Mouse (Mus musculus): Measurements from ENCODE around the gene Sdr39u1. TPM values are rescaled to one million over a fixed set of nuclear protein-coding genes. Genes with fewer than 3 reads are reported as not detected.
A peak's percentile ranks its signal among the peaks of the same experiment; 100 is the strongest.

Gene Sdr39u1
- total and polyA plus RNA-seq, 2 experiments from 2014 or later: 131 to 146 TPM

- 1% methylated on average over 4 of the region's 4 CpGs for WGBS
- peak; percentile 18; the same call in 1 of the 2 replicates for ATAC-seq (ENCODE audit: low FRiP score)
Observed at GRCm38 (mm10) chr14:55855101-55855561, 45.0 kb downstream of the Sdr39u1 start.

GRCm38 (mm10) chr14:55854406-55855100 is 45.5 kb downstream of the Sdr39u1 start:
- H3K36me3 ChIP-seq (ENCODE audit: insufficient read depth, low read length): no peaks in the 10 kb centered on the region
- H3K4me1 ChIP-seq (ENCODE audit: insufficient read depth, low read length): peaks cover 29% of the 10 kb centered on the region
- under 1% methylated on average over 9 of the region's 9 CpGs for WGBS
- H3K9me3 ChIP-seq (ENCODE audit: low read length): no peaks in the 10 kb centered on the region
- DNase-seq (ENCODE audit: low spot score) (peak; percentile 36), ATAC-seq (ENCODE audit: low FRiP score) (peak; percentile 22; the same call in 1 of the 2 replicates)
- TF ChIP-seq CTCF (IDR thresholded peaks at IDR 0.05): no peak
- peak overlapping the region; percentile 86 for H3K9ac ChIP-seq (replicated peaks; ENCODE audit: low read length, poor library complexity, severe bottlenecking)
- peak overlapping the region; percentile 87 for H3K4me2 ChIP-seq (ENCODE audit: low read depth, low read length, poor library complexity, severe bottlenecking)
- H3K4me3 ChIP-seq (ENCODE audit: low read depth, low read length): peak overlapping the region; percentile 62
- peak overlapping the region; percentile 83 for H3K27ac ChIP-seq (ENCODE audit: low read depth, low read length)
- H3K27me3 ChIP-seq (ENCODE audit: insufficient read depth, low read length): no peaks in the 10 kb centered on the region

More at GRCm38 (mm10) chr14:55855101-55855561, 45.0 kb downstream of the Sdr39u1 start:
- Histone ChIP-seq H3K4me2 (ENCODE audit: low read depth, low read length, poor library complexity, severe bottlenecking) (peak overlapping the region; percentile 87), H3K9me3 (ENCODE audit: low read length) (no peaks in the 10 kb centered on the region), H3K4me1 (ENCODE audit: insufficient read depth, low read length) (peaks cover 29% of the 10 kb centered on the region), H3K27ac (ENCODE audit: low read depth, low read length) (peak overlapping the region; percentile 83), H3K27me3 (ENCODE audit: insufficient read depth, low read length) (no peaks in the 10 kb centered on the region), H3K36me3 (ENCODE audit: insufficient read depth, low read length) (no peaks in the 10 kb centered on the region), H3K9ac (replicated peaks; ENCODE audit: low read length, poor library complexity, severe bottlenecking) (peak overlapping the region; percentile 86), H3K4me3 (ENCODE audit: low read depth, low read length) (peak overlapping the region; percentile 62)
- DNase-seq (ENCODE audit: low spot score): peak; percentile 59
- no peak for TF ChIP-seq CTCF (IDR thresholded peaks at IDR 0.05)

- Histone ChIP-seq H3K9ac (replicated peaks; ENCODE audit: low read length, poor library complexity, severe bottlenecking) (peak within 1 kb of the TSS; percentile 86), H3K36me3 (ENCODE audit: insufficient read depth, low read length) (no peaks in the 10 kb centered on the region), H3K4me2 (ENCODE audit: low read depth, low read length, poor library complexity, severe bottlenecking) (peak within 1 kb of the TSS; percentile 87), H3K9me3 (ENCODE audit: low read length) (no peaks in the 10 kb centered on the region), H3K27ac (ENCODE audit: low read depth, low read length) (peak within 1 kb of the TSS; percentile 83), H3K4me3 (ENCODE audit: low read depth, low read length) (peak within 1 kb of the TSS; percentile 62), H3K27me3 (ENCODE audit: insufficient read depth, low read length) (no peaks in the 10 kb centered on the region), H3K4me1 (ENCODE audit: insufficient read depth, low read length) (peaks cover 29% of the 10 kb centered on the region)
- WGBS: 2% methylated on average over 29 of the region's 33 CpGs
- DNase-seq (ENCODE audit: low spot score) (peak; percentile 76), ATAC-seq (ENCODE audit: low FRiP score) (peak; percentile 76)
- no peak for TF ChIP-seq CTCF (IDR thresholded peaks at IDR 0.05)
Observed at GRCm38 (mm10) chr14:55853621-55854285, 46.3 kb downstream of the Sdr39u1 start, which contains the start of gene Nynrin. TSS of gene Nynrin (plus strand) at chr14:55854010.

- peak; percentile 85 for ATAC-seq (ENCODE audit: low FRiP score)
- no peaks in the 10 kb centered on the region for H3K36me3 ChIP-seq (ENCODE audit: insufficient read depth, low read length)
- H3K4me1 ChIP-seq (ENCODE audit: insufficient read depth, low read length): peaks cover 25% of the 10 kb centered on the region
- no peak for TF ChIP-seq CTCF (IDR thresholded peaks at IDR 0.05)
- H3K27ac ChIP-seq (ENCODE audit: low read depth, low read length): peak overlapping the region; percentile 83
- 8% methylated on average over 11 of the region's 11 CpGs for WGBS
- H3K4me3 ChIP-seq (ENCODE audit: low read depth, low read length): peak overlapping the region; percentile 62
- peak overlapping the region; percentile 87 for H3K4me2 ChIP-seq (ENCODE audit: low read depth, low read length, poor library complexity, severe bottlenecking)
- peak; percentile 84 for DNase-seq (ENCODE audit: low spot score)
- H3K27me3 ChIP-seq (ENCODE audit: insufficient read depth, low read length): no peaks in the 10 kb centered on the region
- no peaks in the 10 kb centered on the region for H3K9me3 ChIP-seq (ENCODE audit: low read length)
- peak overlapping the region; percentile 86; the same call in 1 of the 2 replicates for H3K9ac ChIP-seq (replicated peaks; ENCODE audit: low read length, poor library complexity, severe bottlenecking)
Observed at GRCm38 (mm10) chr14:55852646-55853551, 47.2 kb downstream of the Sdr39u1 start.

- peaks cover 10% of the 10 kb centered on the region; the same call in 1 of the 2 replicates for H3K4me1 ChIP-seq (ENCODE audit: insufficient read depth, low read length)
- no peaks in the 10 kb centered on the region for H3K27me3 ChIP-seq (ENCODE audit: insufficient read depth, low read length)
- ATAC-seq (ENCODE audit: low FRiP score) (no peak), DNase-seq (ENCODE audit: low spot score) (no peak)
- no peak overlapping the region for H3K4me3 ChIP-seq (ENCODE audit: low read depth, low read length)
- H3K36me3 ChIP-seq (ENCODE audit: insufficient read depth, low read length): no peaks in the 10 kb centered on the region
- 65% methylated on average over 6 of the region's 6 CpGs for WGBS
- H3K9me3 ChIP-seq (ENCODE audit: low read length): no peaks in the 10 kb centered on the region
- H3K27ac ChIP-seq (ENCODE audit: low read depth, low read length): no peak overlapping the region
- H3K4me2 ChIP-seq (ENCODE audit: low read depth, low read length, poor library complexity, severe bottlenecking): no peak overlapping the region
- TF ChIP-seq CTCF (IDR thresholded peaks at IDR 0.05): no peak
- no peak overlapping the region for H3K9ac ChIP-seq (replicated peaks; ENCODE audit: low read length, poor library complexity, severe bottlenecking)
Observed at GRCm38 (mm10) chr14:55850885-55851284, 49.2 kb downstream of the Sdr39u1 start.

Other genes starting within 250 kb of the Sdr39u1 start
- 46.7 and 53.7 TPM in 2 replicates for gene Mdp1, start 239.8 kb downstream of the Sdr39u1 start, total RNA-seq (2014; rRNA removed)
- gene Mdp1, start 239.8 kb downstream of the Sdr39u1 start, polyA plus RNA-seq (2015; fragmentation: Nextera tagmentation; extraction: Ambion mirVana): 77.9 and 82.2 TPM in 2 replicates
- gene Gmpr2, start 228.4 kb downstream of the Sdr39u1 start, total RNA-seq (2014; rRNA removed): 19.9 and 24.4 TPM in 2 replicates
- 35.5 and 36.7 TPM in 2 replicates for gene Gmpr2, start 228.4 kb downstream of the Sdr39u1 start, polyA plus RNA-seq (2015; fragmentation: Nextera tagmentation; extraction: Ambion mirVana)
- 129 and 133 TPM in 2 replicates for gene Nedd8, start 228.2 kb downstream of the Sdr39u1 start, total RNA-seq (2014; rRNA removed)
- gene Nedd8, start 228.2 kb downstream of the Sdr39u1 start, polyA plus RNA-seq (2015; fragmentation: Nextera tagmentation; extraction: Ambion mirVana): 569 and 590 TPM in 2 replicates
- 14.6 and 15.7 TPM in 2 replicates for gene Tinf2, start 218.5 kb downstream of the Sdr39u1 start, total RNA-seq (2014; rRNA removed)
- 19.9 and 23.6 TPM in 2 replicates for gene Tinf2, start 218.5 kb downstream of the Sdr39u1 start, polyA plus RNA-seq (2015; fragmentation: Nextera tagmentation; extraction: Ambion mirVana)
- 0.16 and 0.38 TPM in 2 replicates for gene Tgm1, start 186.4 kb downstream of the Sdr39u1 start, total RNA-seq (2014; rRNA removed)
- gene Tgm1, start 186.4 kb downstream of the Sdr39u1 start, polyA plus RNA-seq (2015; fragmentation: Nextera tagmentation; extraction: Ambion mirVana): 0.14 and 0.18 TPM in 2 replicates
- gene Rabggta, start 178.0 kb downstream of the Sdr39u1 start, total RNA-seq (2014; rRNA removed): 75.1 and 94.5 TPM in 2 replicates
- gene Rabggta, start 178.0 kb downstream of the Sdr39u1 start, polyA plus RNA-seq (2015; fragmentation: Nextera tagmentation; extraction: Ambion mirVana): 61.9 and 62.6 TPM in 2 replicates
- gene Dhrs1, start 154.6 kb downstream of the Sdr39u1 start, total RNA-seq (2014; rRNA removed): 75.1 and 94.0 TPM in 2 replicates
- 72.0 and 73.3 TPM in 2 replicates for gene Dhrs1, start 154.6 kb downstream of the Sdr39u1 start, polyA plus RNA-seq (2015; fragmentation: Nextera tagmentation; extraction: Ambion mirVana)
- 22.0 and 30.4 TPM in 2 replicates for gene Nop9, start 154.6 kb downstream of the Sdr39u1 start, total RNA-seq (2014; rRNA removed)
- 17.3 and 17.8 TPM in 2 replicates for gene Nop9, start 154.6 kb downstream of the Sdr39u1 start, polyA plus RNA-seq (2015; fragmentation: Nextera tagmentation; extraction: Ambion mirVana)
- gene Cideb, start 141.8 kb downstream of the Sdr39u1 start, total RNA-seq (2014; rRNA removed): 0.66 and 2.6 TPM in 2 replicates
- gene Cideb, start 141.8 kb downstream of the Sdr39u1 start, polyA plus RNA-seq (2015; fragmentation: Nextera tagmentation; extraction: Ambion mirVana): 0.25 and 1.1 TPM in 2 replicates
- gene Ltb4r2, start 138.9 kb downstream of the Sdr39u1 start, total RNA-seq (2014; rRNA removed): 0.38 and 1.6 TPM in 2 replicates
- 0.43 and 0.60 TPM in 2 replicates for gene Ltb4r2, start 138.9 kb downstream of the Sdr39u1 start, polyA plus RNA-seq (2015; fragmentation: Nextera tagmentation; extraction: Ambion mirVana)
- gene Ltb4r1, start 134.3 kb downstream of the Sdr39u1 start, total RNA-seq (2014; rRNA removed): 0.88 and 1.8 TPM in 2 replicates
- 0.94 and 1.1 TPM in 2 replicates for gene Ltb4r1, start 134.3 kb downstream of the Sdr39u1 start, polyA plus RNA-seq (2015; fragmentation: Nextera tagmentation; extraction: Ambion mirVana)
- 3.6 and 4.0 TPM in 2 replicates for gene Adcy4, start 116.2 kb downstream of the Sdr39u1 start, total RNA-seq (2014; rRNA removed)
- gene Adcy4, start 116.2 kb downstream of the Sdr39u1 start, polyA plus RNA-seq (2015; fragmentation: Nextera tagmentation; extraction: Ambion mirVana): 1.7 TPM in 2 replicates
- gene Ripk3, start 111.4 kb downstream of the Sdr39u1 start, total RNA-seq (2014; rRNA removed): 0.27 TPM in 1 of 2 replicates, not detected in the other
- 1.3 and 3.0 TPM in 2 replicates for gene Ripk3, start 111.4 kb downstream of the Sdr39u1 start, polyA plus RNA-seq (2015; fragmentation: Nextera tagmentation; extraction: Ambion mirVana)
- 9.6 and 12.9 TPM in 2 replicates for gene Nfatc4, start 77.1 kb downstream of the Sdr39u1 start, total RNA-seq (2014; rRNA removed)
- gene Nfatc4, start 77.1 kb downstream of the Sdr39u1 start, polyA plus RNA-seq (2015; fragmentation: Nextera tagmentation; extraction: Ambion mirVana): 4.2 and 5.2 TPM in 2 replicates
- 36.4 and 42.0 TPM in 2 replicates for gene Nynrin, start 46.3 kb downstream of the Sdr39u1 start, total RNA-seq (2014; rRNA removed)
- 6.8 and 7.2 TPM in 2 replicates for gene Nynrin, start 46.3 kb downstream of the Sdr39u1 start, polyA plus RNA-seq (2015; fragmentation: Nextera tagmentation; extraction: Ambion mirVana)
- gene Cbln3, start 15.9 kb downstream of the Sdr39u1 start, total RNA-seq (2014; rRNA removed): 0.66 and 1.8 TPM in 2 replicates
- gene Cbln3, start 15.9 kb downstream of the Sdr39u1 start, polyA plus RNA-seq (2015; fragmentation: Nextera tagmentation; extraction: Ambion mirVana): 0.43 and 0.54 TPM in 2 replicates
- gene Khnyn, start 15.3 kb downstream of the Sdr39u1 start, total RNA-seq (2014; rRNA removed): 14.2 and 19.9 TPM in 2 replicates
- 6.3 and 6.5 TPM in 2 replicates for gene Khnyn, start 15.3 kb downstream of the Sdr39u1 start, polyA plus RNA-seq (2015; fragmentation: Nextera tagmentation; extraction: Ambion mirVana)
- gene Cma1, start 44.4 kb upstream of the Sdr39u1 start, total RNA-seq (2014; rRNA removed): 2.7 TPM in 1 of 2 replicates, not detected in the other
- 0.42 and 1.7 TPM in 2 replicates for gene Cma1, start 44.4 kb upstream of the Sdr39u1 start, polyA plus RNA-seq (2015; fragmentation: Nextera tagmentation; extraction: Ambion mirVana)
- not detected in 2 replicates for gene Cma2, start 50.7 kb upstream of the Sdr39u1 start, total RNA-seq (2014; rRNA removed)
- gene Cma2, start 50.7 kb upstream of the Sdr39u1 start, polyA plus RNA-seq (2015; fragmentation: Nextera tagmentation; extraction: Ambion mirVana): not detected in 2 replicates
- not detected in 2 replicates for gene Mcpt1, start 117.7 kb upstream of the Sdr39u1 start, total RNA-seq (2014; rRNA removed)
- gene Mcpt1, start 117.7 kb upstream of the Sdr39u1 start, polyA plus RNA-seq (2015; fragmentation: Nextera tagmentation; extraction: Ambion mirVana): not detected in 2 replicates
- gene Mcpt9, start 130.2 kb upstream of the Sdr39u1 start, total RNA-seq (2014; rRNA removed): not detected in 2 replicates
- not detected in 2 replicates for gene Mcpt9, start 130.2 kb upstream of the Sdr39u1 start, polyA plus RNA-seq (2015; fragmentation: Nextera tagmentation; extraction: Ambion mirVana)
- not detected in 2 replicates for gene Mcpt2, start 141.7 kb upstream of the Sdr39u1 start, total RNA-seq (2014; rRNA removed)
- not detected in 2 replicates for gene Mcpt2, start 141.7 kb upstream of the Sdr39u1 start, polyA plus RNA-seq (2015; fragmentation: Nextera tagmentation; extraction: Ambion mirVana)
- 0.38 TPM in 1 of 2 replicates, not detected in the other for gene Mcpt4, start 162.0 kb upstream of the Sdr39u1 start, total RNA-seq (2014; rRNA removed)
- gene Mcpt4, start 162.0 kb upstream of the Sdr39u1 start, polyA plus RNA-seq (2015; fragmentation: Nextera tagmentation; extraction: Ambion mirVana): not detected in 2 replicates
- gene Mcpt8, start 185.0 kb upstream of the Sdr39u1 start, total RNA-seq (2014; rRNA removed): not detected in 2 replicates
- not detected in 2 replicates for gene Mcpt8, start 185.0 kb upstream of the Sdr39u1 start, polyA plus RNA-seq (2015; fragmentation: Nextera tagmentation; extraction: Ambion mirVana)
- not detected in 2 replicates for gene Ctsg, start 202.3 kb upstream of the Sdr39u1 start, total RNA-seq (2014; rRNA removed)
- gene Ctsg, start 202.3 kb upstream of the Sdr39u1 start, polyA plus RNA-seq (2015; fragmentation: Nextera tagmentation; extraction: Ambion mirVana): 0.21 TPM in 1 of 2 replicates, not detected in the other
- gene Gzme, start 220.3 kb upstream of the Sdr39u1 start, total RNA-seq (2014; rRNA removed): not detected in 2 replicates
- not detected in 2 replicates for gene Gzme, start 220.3 kb upstream of the Sdr39u1 start, polyA plus RNA-seq (2015; fragmentation: Nextera tagmentation; extraction: Ambion mirVana)
- gene Gzmd, start 232.3 kb upstream of the Sdr39u1 start, total RNA-seq (2014; rRNA removed): not detected in 2 replicates
- gene Gzmd, start 232.3 kb upstream of the Sdr39u1 start, polyA plus RNA-seq (2015; fragmentation: Nextera tagmentation; extraction: Ambion mirVana): not detected in 2 replicates